ENCODE assay signal across 9 mouse cellular contexts in the genomic region with DNA sequence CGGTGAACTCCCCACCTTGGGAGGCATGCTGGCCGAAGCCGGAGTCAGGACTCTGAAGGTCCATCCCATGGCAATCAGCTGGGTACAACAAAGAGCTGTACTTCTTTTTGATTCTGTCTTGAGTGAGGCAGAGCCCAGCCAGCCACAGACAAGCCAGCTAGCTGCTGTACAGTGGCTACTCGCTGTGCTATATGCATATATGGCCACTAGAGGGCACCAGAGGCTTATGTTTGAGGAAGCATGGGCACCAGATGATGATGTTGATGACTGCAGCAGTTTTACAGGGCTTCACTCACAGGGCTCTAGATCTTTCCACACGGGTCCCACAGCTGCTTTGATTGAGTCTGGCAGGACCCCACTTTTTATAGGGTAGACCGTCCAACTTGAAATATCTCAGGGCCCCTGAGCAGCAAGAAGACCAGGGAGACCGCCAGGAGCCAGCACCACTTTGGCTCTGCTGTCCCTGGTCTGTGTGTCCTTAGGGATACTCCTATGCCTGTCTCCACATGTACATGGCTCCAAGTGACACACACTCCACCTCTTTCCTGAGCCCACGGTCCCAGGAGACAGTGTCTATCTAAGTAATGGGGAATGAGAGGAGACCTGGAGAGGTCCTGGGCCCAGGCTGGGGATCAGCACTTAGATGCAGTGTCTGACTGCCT. TPM values are rescaled to one million over a fixed set of nuclear protein-coding genes. Genes with fewer than 3 reads are reported as not detected.
DNase-seq lines count a peak whose midpoint lies in the region; ATAC-seq and TF ChIP-seq lines count a peak whose summit lies in the region.
"Had no signal": no experiment of that assay in that cellular context is flagged by ENCODE, and none has a peak within 500 bp of the region (broad histone marks: within the 10 kb centered on the region; RNA-seq: fewer than 3 reads in every experiment).

No protein-coding gene starts in this region.

- 37% methylated on average over 8 of the region's 8 CpGs for WGBS in forebrain, embryonic 11.5 days
- 34% methylated on average over 8 of the region's 8 CpGs for WGBS in liver, postnatal 0 days (ENCODE audit: insufficient replicate concordance)
- 31% methylated on average over 8 of the region's 8 CpGs for WGBS in neural tube, embryonic 15.5 days

- no peak overlapping the region for H3K4me3 ChIP-seq in ES-Bruce4 (ENCODE audit: low read depth, low read length)
- H3K4me3 ChIP-seq in forebrain, embryonic 11.5 days (ENCODE audit: low read depth, low read length) = no peak overlapping the region
- H3K4me3 ChIP-seq in liver, postnatal 0 days (ENCODE audit: low read depth, low read length) = no peak overlapping the region
- no peak overlapping the region for H3K4me3 ChIP-seq in neural tube, embryonic 15.5 days (replicated peaks)

- no peaks in the 10 kb centered on the region for H3K4me1 ChIP-seq in ES-Bruce4 (ENCODE audit: control insufficient read depth, insufficient read depth, low read length)
- 0 out of 2 replicates have a peak, but pooled peaks cover 2% of the 10 kb centered on the region for H3K4me1 ChIP-seq in forebrain, embryonic 11.5 days (replicated peaks; ENCODE audit: control insufficient read depth, insufficient read depth, low read length)
- H3K4me1 ChIP-seq in liver, postnatal 0 days (ENCODE audit: insufficient read depth) = no peaks in the 10 kb centered on the region
- peaks cover under 1% of the 10 kb centered on the region; the same call in 1 of the 2 replicates for H3K4me1 ChIP-seq in neural tube, embryonic 15.5 days

- no peaks in the 10 kb centered on the region for H3K27me3 ChIP-seq in ES-Bruce4 (ENCODE audit: control insufficient read depth, insufficient read depth, low read length, poor library complexity, severe bottlenecking)
- peaks cover 26% of the 10 kb centered on the region for H3K27me3 ChIP-seq in forebrain, embryonic 11.5 days (ENCODE audit: control insufficient read depth, insufficient read depth, low read length)
- no peaks in the 10 kb centered on the region for H3K27me3 ChIP-seq in liver, postnatal 0 days (ENCODE audit: insufficient read depth, low read length)
- H3K27me3 ChIP-seq in neural tube, embryonic 15.5 days (replicated peaks) = peaks cover 87% of the 10 kb centered on the region

- TF ChIP-seq EP300 in ES-Bruce4 (IDR thresholded peaks at IDR 0.05; ENCODE audit: insufficient read depth, low read depth, low read length) = no peak
- TF ChIP-seq EP300 in liver, postnatal 0 days (IDR thresholded peaks at IDR 0.05; ENCODE audit: low read depth) = no peak

- TF ChIP-seq POLR2A in ES-Bruce4 (IDR thresholded peaks at IDR 0.05; ENCODE audit: insufficient read depth, low read length) = no peak

- peak; percentile 63 for ATAC-seq in forebrain, embryonic 11.5 days (replicated peaks; ENCODE audit: low FRiP score)
- peak; percentile 26 for ATAC-seq in liver, postnatal 0 days
- peak; percentile 84 for ATAC-seq in neural tube, embryonic 15.5 days (ENCODE audit: low FRiP score)

- TF ChIP-seq CTCF in ES-Bruce4 (IDR thresholded peaks at IDR 0.05; ENCODE audit: low read depth, low read length) = peak; percentile 88
- TF ChIP-seq CTCF in liver, postnatal 0 days (IDR thresholded peaks at IDR 0.05; ENCODE audit: low read depth) = peak; percentile 97

- H3K9me3 ChIP-seq in ES-Bruce4 (replicated peaks; ENCODE audit: control insufficient read depth, insufficient read depth, low read length, poor library complexity, severe bottlenecking) = no peaks in the 10 kb centered on the region
- H3K9me3 ChIP-seq in forebrain, embryonic 11.5 days (ENCODE audit: control insufficient read depth, low read length) = no peaks in the 10 kb centered on the region
- H3K9me3 ChIP-seq in liver, postnatal 0 days (ENCODE audit: low read length) = no peaks in the 10 kb centered on the region
- no peaks in the 10 kb centered on the region for H3K9me3 ChIP-seq in neural tube, embryonic 15.5 days (replicated peaks)

- H3K27ac ChIP-seq in ES-Bruce4 (ENCODE audit: insufficient read depth, low read length) = no peak overlapping the region
- no peak overlapping the region for H3K27ac ChIP-seq in forebrain, embryonic 11.5 days (ENCODE audit: low read depth, low read length)
- no peak overlapping the region; the same call in 1 of the 2 replicates for H3K27ac ChIP-seq in liver, postnatal 0 days (ENCODE audit: low read depth)
- H3K27ac ChIP-seq in neural tube, embryonic 15.5 days (replicated peaks) = no peak overlapping the region
- H3K27ac ChIP-seq: macrophage had no signal

- H3K9ac ChIP-seq in ES-Bruce4 (ENCODE audit: low read depth, poor library complexity, severe bottlenecking) = no peak overlapping the region
- H3K9ac ChIP-seq in forebrain, embryonic 11.5 days (ENCODE audit: low read length) = no peak overlapping the region
- no peak overlapping the region for H3K9ac ChIP-seq in liver, postnatal 0 days (replicated peaks)
- H3K9ac ChIP-seq in neural tube, embryonic 15.5 days (replicated peaks) = no peak overlapping the region

- no peak overlapping the region for H3K4me2 ChIP-seq in forebrain, embryonic 11.5 days (ENCODE audit: low read depth, low read length, severe bottlenecking)
- H3K4me2 ChIP-seq in liver, postnatal 0 days (ENCODE audit: low read depth, low read length) = no peak overlapping the region
- no peak overlapping the region for H3K4me2 ChIP-seq in neural tube, embryonic 15.5 days

- intact Hi-C loops in heart, postnatal 10 days (cut with DNase I) = loop anchor here (1.0 to 5.0 kb wide), 3 partner anchors 172 to 434 kb away; no protein-coding TSS in a partner anchor

- peaks cover 50% of the 10 kb centered on the region for H3K36me3 ChIP-seq in ES-Bruce4 (ENCODE audit: control insufficient read depth, insufficient read depth, low read length, poor library complexity, severe bottlenecking)
- H3K36me3 ChIP-seq in forebrain, embryonic 11.5 days (ENCODE audit: control insufficient read depth, insufficient read depth, low read length) = no peaks in the 10 kb centered on the region
- peaks cover 58% of the 10 kb centered on the region for H3K36me3 ChIP-seq in liver, postnatal 0 days (replicated peaks; ENCODE audit: insufficient read depth, low read length)
- H3K36me3 ChIP-seq in neural tube, embryonic 15.5 days = no peaks in the 10 kb centered on the region

- peak; percentile 75 for DNase-seq in c-Kit-positive CD71-positive TER-119-negative erythroid progenitor cells, embryonic 14.5 days (ENCODE audit: low read depth)
- DNase-seq in forebrain, embryonic 11.5 days (ENCODE audit: low spot score) = peak; percentile 90
- DNase-seq in heart, postnatal 10 days = peak; percentile 90 to 92
- peak; percentile 86 to 89 for DNase-seq in kidney, postnatal 36 days
- DNase-seq in liver, postnatal 0 days = peak; percentile 76
- peak; percentile 90 for DNase-seq in testis, postnatal 10 days (ENCODE audit: low spot score)

RNA-seq across cellular contexts. Expression of a gene that starts 13.0 kb away (rescaled TPM):
- 168 and 176 TPM in 2 replicates for polyA plus RNA-seq in ES-Bruce4 (2011; ENCODE audit: insufficient read depth, insufficient read length, low read depth, missing spikeins)
- polyA plus RNA-seq in forebrain, embryonic 11.5 days (2014; fragmentation: Nextera tagmentation; extraction: Ambion mirVana) = 3.3 and 6.8 TPM in 2 replicates
- 1 to 10 TPM; 3.4 to 4.2 TPM for total RNA-seq in heart, postnatal 10 days (2021)
- 853 and 957 TPM in 2 replicates for polyA plus RNA-seq in liver, postnatal 0 days (2015; fragmentation: Nextera tagmentation; extraction: Ambion mirVana)
- 9.1 and 21.3 TPM in 2 replicates for polyA plus RNA-seq in neural tube, embryonic 15.5 days (2015; fragmentation: Nextera tagmentation; extraction: Ambion mirVana)

Comparison
In these comparisons a context has a peak if more than half of its experiments do, and no peak if none do; other contexts are left out.
1. ATAC-seq: peak in every context shown above with its lines; median percentile 84 in neural tube, embryonic 15.5 days; 63 in forebrain, embryonic 11.5 days; 26 in liver, postnatal 0 days.